Mouse (Mus musculus) midbrain, embryonic 12.5 days (tissue): ENCODE results near the gene Cdh22. TPM values are rescaled to one million over a fixed set of nuclear protein-coding genes. Genes with fewer than 3 reads are reported as not detected.

Source experiments
- ATAC-seq: fragments of 200-750 bp; cut with Nextera tagmentation; 2 replicates; pipeline ENCODE4 v1.8.0; 2017; ENCODE audit warnings: low read depth, moderate TSS enrichment, moderate library complexity; ENCODE audit not compliant: low FRiP score
- H3K27ac ChIP-seq: fragments of 300-500 bp; sonication (generic); replicated peaks from 2 replicates; pipeline ENCODE4 v1.5.1; 2016; ENCODE audit warnings: mild to moderate bottlenecking
- H3K27me3 ChIP-seq: fragments of 300-500 bp; sonication (generic); 2 replicates; pipeline ENCODE4 v1.6.1; 2016; ENCODE audit warnings: mild to moderate bottlenecking
- H3K36me3 ChIP-seq: fragments of 300-500 bp; sonication (generic); 2 replicates; pipeline ENCODE4 v1.6.1; 2016
- H3K4me1 ChIP-seq: fragments of 300-500 bp; sonication (generic); 2 replicates; pipeline ENCODE4 v1.6.1; 2016
- H3K4me2 ChIP-seq: fragments of 300-500 bp; sonication (generic); replicated peaks from 2 replicates; pipeline ENCODE4 v1.6.1; 2016; ENCODE audit warnings: mild to moderate bottlenecking, moderate library complexity
- H3K4me3 ChIP-seq: fragments of 300-500 bp; sonication (generic); 2 replicates; pipeline ENCODE4 v1.5.1; 2016; ENCODE audit warnings: mild to moderate bottlenecking
- H3K9ac ChIP-seq: fragments of 300-500 bp; sonication (generic); replicated peaks from 2 replicates; pipeline ENCODE4 v1.6.1; 2016; ENCODE audit warnings: mild to moderate bottlenecking, moderate library complexity
- H3K9me3 ChIP-seq: fragments of 300-500 bp; sonication (generic); 2 replicates; pipeline ENCODE4 v1.6.1; 2016; ENCODE audit warnings: mild to moderate bottlenecking
- WGBS: fragments of 180-500 bp; shearing (Covaris S2); methylation state at CpG from one replicate; pipeline ENCODE4 v1.1.7; 2016; 5-methylcytosine and 5-hydroxymethylcytosine counted together
- polyA plus RNA-seq: library from polyadenylated mRNA; unstranded; fragments of >200 nt; fragmentation: Nextera tagmentation; extraction: Ambion mirVana; gene quantifications from 2 replicates; pipeline ENCODE4 v1.2.1, GENCODE M21; 2016

Gene Cdh22
- polyA plus RNA-seq = 14.8 and 18.8 TPM in 2 replicates

DNA sequence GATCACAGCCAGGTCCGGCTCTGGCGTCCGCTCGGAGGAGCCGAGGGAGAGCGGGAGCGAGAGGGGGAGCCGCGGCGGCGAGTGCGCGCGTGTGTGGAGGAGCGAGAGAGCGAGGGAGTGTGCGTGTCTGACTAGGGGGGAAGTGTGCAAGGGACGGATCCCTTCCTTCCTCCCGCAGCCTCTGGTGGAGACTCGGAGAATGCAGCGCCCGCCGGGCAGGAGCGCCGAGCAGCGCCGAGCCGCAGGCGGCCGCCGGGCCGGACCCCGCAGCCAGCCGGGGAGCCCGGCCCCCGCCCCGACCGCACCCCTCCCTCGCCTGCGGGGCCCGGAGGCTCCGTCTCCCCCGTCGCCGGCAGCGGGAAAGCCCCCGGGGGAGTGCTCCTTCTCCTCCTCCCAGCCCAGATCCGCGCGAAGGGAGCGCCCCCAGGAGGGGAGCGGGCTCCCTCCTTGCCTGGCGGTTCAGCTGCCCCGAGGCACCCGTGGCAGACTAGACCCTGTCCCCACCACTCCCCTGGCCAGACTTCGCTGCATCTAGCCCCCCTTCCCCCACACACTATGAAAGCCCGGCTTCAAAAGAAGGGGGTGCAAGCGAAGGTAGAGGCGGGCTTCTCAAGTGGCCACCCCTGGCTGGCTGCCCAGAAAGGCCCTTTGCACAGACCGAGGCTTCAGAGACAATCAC is at the start of gene Cdh22:
Gene Cdh22 (minus strand): TSS at position 241 of the 679 bp plus-strand sequence.
- peaks cover 58% of the 10 kb centered on the region for H3K4me1 ChIP-seq
- H3K27ac ChIP-seq = peak within 1 kb of the TSS; percentile 76
- peaks cover 95% of the 10 kb centered on the region for H3K27me3 ChIP-seq
- peak; percentile 89 for ATAC-seq
- WGBS = under 1% methylated on average over 28 of the region's 60 CpGs
- peak within 1 kb of the TSS; percentile 80 for H3K9ac ChIP-seq
- peak within 1 kb of the TSS; percentile 79 for H3K4me3 ChIP-seq
- H3K36me3 ChIP-seq = no peaks in the 10 kb centered on the region
- H3K9me3 ChIP-seq = no peaks in the 10 kb centered on the region
- H3K4me2 ChIP-seq = peak within 1 kb of the TSS; percentile 95

GRCm38 (mm10) chr2:165284377-165284776 is 49.7 kb upstream of the Cdh22 start:
- ATAC-seq = no peak
- 0 out of 2 replicates have a peak, but pooled peaks cover 4% of the 10 kb centered on the region for H3K27me3 ChIP-seq
- no peak overlapping the region for H3K27ac ChIP-seq
- H3K36me3 ChIP-seq = peaks cover 11% of the 10 kb centered on the region; the same call in 1 of the 2 replicates
- no peaks in the 10 kb centered on the region for H3K9me3 ChIP-seq
- peaks cover 39% of the 10 kb centered on the region for H3K4me1 ChIP-seq
- 93% methylated on average over 7 of the region's 7 CpGs for WGBS
- H3K4me2 ChIP-seq = no peak overlapping the region
- no peak overlapping the region for H3K4me3 ChIP-seq
- no peak overlapping the region for H3K9ac ChIP-seq

DNA sequence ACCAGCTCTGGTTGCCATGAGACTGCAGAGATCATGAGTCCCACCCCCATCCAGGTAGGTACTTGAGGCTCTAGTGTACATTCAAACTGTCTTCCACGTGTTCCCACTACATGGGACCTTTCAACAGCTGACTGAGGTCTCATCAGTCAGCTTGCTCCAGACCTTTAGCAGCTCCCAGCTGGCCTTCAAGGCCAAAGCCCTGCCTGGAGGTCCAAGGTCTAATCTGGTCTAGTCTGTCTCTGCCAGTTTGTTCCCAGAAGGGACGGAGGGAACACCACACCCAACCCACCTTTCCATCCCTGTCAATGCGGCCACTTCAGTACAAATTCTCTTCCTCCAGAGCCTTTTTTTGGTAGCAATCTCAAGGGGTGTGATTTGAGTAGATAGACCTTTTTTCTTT is 49.0 kb upstream of the Cdh22 start:
- 0 out of 2 replicates have a peak, but pooled peaks cover 4% of the 10 kb centered on the region for H3K27me3 ChIP-seq
- no peak for ATAC-seq
- 96% methylated on average over 3 of the region's 3 CpGs for WGBS
- peaks cover 9% of the 10 kb centered on the region; the same call in 1 of the 2 replicates for H3K36me3 ChIP-seq
- no peak overlapping the region for H3K9ac ChIP-seq
- H3K9me3 ChIP-seq = no peaks in the 10 kb centered on the region
- no peak overlapping the region for H3K27ac ChIP-seq
- H3K4me2 ChIP-seq = no peak overlapping the region
- H3K4me1 ChIP-seq = peaks cover 45% of the 10 kb centered on the region
- no peak overlapping the region for H3K4me3 ChIP-seq

DNA sequence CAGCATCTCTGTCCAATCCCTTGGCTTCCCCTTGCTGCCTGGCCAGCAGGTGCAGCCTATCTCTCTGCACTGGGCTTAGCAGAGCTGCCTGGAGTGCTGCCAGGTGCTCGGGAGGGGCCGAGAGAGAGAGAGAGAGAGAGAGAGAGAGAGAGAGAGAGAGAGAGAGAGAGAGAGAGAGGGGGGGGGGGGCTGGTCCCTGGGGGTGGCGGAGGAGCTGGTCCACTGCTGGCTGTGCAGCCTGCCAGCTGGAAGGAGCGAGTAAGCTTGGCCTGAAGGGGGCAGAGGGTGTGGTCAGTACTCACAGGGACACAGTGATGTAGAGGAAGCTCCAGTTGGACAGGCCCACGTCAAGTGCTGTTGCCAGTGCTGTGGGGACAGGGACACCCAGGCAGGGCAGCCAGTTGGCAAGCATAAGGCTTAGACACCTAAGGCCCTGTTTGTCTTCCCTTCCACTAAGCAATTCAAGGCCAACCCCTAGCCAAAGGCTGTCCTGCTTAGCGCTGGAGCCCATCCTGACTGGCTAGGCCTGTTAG is 47.2 kb upstream of the Cdh22 start:
- ATAC-seq = no peak
- Histone ChIP-seq H3K4me3 (no peak overlapping the region), H3K4me2 (no peak overlapping the region), H3K27ac (no peak overlapping the region), H3K27me3 (peaks cover 8% of the 10 kb centered on the region; the same call in 1 of the 2 replicates), H3K36me3 (peaks cover 22% of the 10 kb centered on the region), H3K9me3 (no peaks in the 10 kb centered on the region), H3K4me1 (peaks cover 32% of the 10 kb centered on the region), H3K9ac (no peak overlapping the region)
- WGBS = 66% methylated on average over 6 of the region's 6 CpGs

GRCm38 (mm10) chr2:165279351-165279750 is 44.7 kb upstream of the Cdh22 start:
- Histone ChIP-seq H3K27ac (peak overlapping the region; percentile 66), H3K36me3 (peaks cover 22% of the 10 kb centered on the region), H3K4me3 (no peak overlapping the region), H3K9me3 (no peaks in the 10 kb centered on the region), H3K4me2 (no peak overlapping the region), H3K4me1 (peaks cover 40% of the 10 kb centered on the region), H3K9ac (no peak overlapping the region), H3K27me3 (peaks cover 14% of the 10 kb centered on the region; the same call in 1 of the 2 replicates)
- 0 out of 2 replicates have a peak, but pooled peaks have one; percentile 13 for ATAC-seq
- 24% methylated on average over 10 of the region's 10 CpGs for WGBS

GRCm38 (mm10) chr2:165277188-165277740 is 42.6 kb upstream of the Cdh22 start:
- Histone ChIP-seq H3K9me3 (no peaks in the 10 kb centered on the region), H3K27ac (no peak overlapping the region), H3K9ac (no peak overlapping the region), H3K36me3 (peaks cover 16% of the 10 kb centered on the region), H3K27me3 (peaks cover 23% of the 10 kb centered on the region), H3K4me2 (no peak overlapping the region), H3K4me3 (no peak overlapping the region), H3K4me1 (peaks cover 50% of the 10 kb centered on the region)
- WGBS = 86% methylated on average over 5 of the region's 5 CpGs
- no peak for ATAC-seq

DNA sequence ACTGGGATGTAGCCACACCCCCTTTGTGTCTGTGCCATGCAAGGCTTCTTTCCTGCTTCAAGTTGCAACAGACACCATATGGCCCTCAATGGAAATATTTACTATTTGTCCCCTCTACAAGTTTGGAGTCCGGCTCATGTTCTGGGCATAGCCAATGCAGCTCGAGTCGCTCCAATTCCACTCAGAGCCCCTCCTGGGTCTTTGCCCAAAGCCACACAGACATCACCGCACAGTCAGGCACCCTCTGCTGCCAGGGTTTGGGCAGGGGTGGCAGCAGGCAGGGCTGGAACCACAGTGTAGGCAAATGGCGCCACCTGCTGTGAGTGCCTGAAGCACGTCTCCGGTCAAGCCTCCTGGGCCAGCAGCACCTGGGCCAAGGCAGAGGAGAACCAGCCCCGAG is 41.2 kb upstream of the Cdh22 start:
- Histone ChIP-seq H3K27ac (peak overlapping the region; percentile 63; the same call in 1 of the 2 replicates), H3K9me3 (no peaks in the 10 kb centered on the region), H3K36me3 (peaks cover 13% of the 10 kb centered on the region), H3K4me3 (no peak overlapping the region), H3K4me1 (peaks cover 56% of the 10 kb centered on the region), H3K9ac (no peak overlapping the region), H3K4me2 (no peak overlapping the region), H3K27me3 (peaks cover 23% of the 10 kb centered on the region)
- peak; percentile 31; the same call in 1 of the 2 replicates for ATAC-seq
- WGBS = 22% methylated on average over 8 of the region's 8 CpGs

- peaks cover 59% of the 10 kb centered on the region for H3K4me1 ChIP-seq
- peak overlapping the region; percentile 63 for H3K27ac ChIP-seq
- H3K27me3 ChIP-seq = peaks cover 23% of the 10 kb centered on the region
- H3K4me2 ChIP-seq = no peak overlapping the region; the same call in 1 of the 2 replicates
- no peaks in the 10 kb centered on the region for H3K9me3 ChIP-seq
- no peak overlapping the region for H3K9ac ChIP-seq
- 28% methylated on average over 8 of the region's 8 CpGs for WGBS
- ATAC-seq = peak; percentile 53
- peaks cover 13% of the 10 kb centered on the region for H3K36me3 ChIP-seq
- H3K4me3 ChIP-seq = no peak overlapping the region
Measured at GRCm38 (mm10) chr2:165275124-165275640, 40.5 kb upstream of the Cdh22 start.

DNA sequence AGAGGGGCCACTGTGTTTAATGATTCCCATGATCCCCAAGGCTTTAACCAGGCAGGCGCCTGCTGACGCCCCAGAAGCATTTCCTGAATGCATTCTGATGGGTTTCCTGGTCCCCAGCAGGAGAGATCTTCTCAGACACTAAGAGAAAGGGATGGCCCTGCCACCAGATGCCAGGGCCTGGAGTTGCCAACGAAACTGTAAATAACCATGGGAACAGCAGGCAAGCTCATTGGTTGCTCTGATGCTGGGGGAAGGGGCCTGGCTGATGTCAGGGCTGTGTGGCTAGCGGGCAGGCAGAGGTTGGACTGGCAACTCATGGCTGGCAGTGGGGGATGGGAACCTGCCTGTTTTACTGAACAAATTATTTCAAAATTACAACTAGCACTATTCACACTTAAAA is 38.9 kb upstream of the Cdh22 start:
- Histone ChIP-seq H3K4me2 (no peak overlapping the region), H3K36me3 (peaks cover 13% of the 10 kb centered on the region), H3K4me3 (no peak overlapping the region), H3K27ac (no peak overlapping the region), H3K27me3 (peaks cover 27% of the 10 kb centered on the region), H3K9me3 (no peaks in the 10 kb centered on the region), H3K9ac (no peak overlapping the region), H3K4me1 (peaks cover 44% of the 10 kb centered on the region)
- ATAC-seq = no peak
- WGBS = 51% methylated on average over 4 of the region's 4 CpGs

DNA sequence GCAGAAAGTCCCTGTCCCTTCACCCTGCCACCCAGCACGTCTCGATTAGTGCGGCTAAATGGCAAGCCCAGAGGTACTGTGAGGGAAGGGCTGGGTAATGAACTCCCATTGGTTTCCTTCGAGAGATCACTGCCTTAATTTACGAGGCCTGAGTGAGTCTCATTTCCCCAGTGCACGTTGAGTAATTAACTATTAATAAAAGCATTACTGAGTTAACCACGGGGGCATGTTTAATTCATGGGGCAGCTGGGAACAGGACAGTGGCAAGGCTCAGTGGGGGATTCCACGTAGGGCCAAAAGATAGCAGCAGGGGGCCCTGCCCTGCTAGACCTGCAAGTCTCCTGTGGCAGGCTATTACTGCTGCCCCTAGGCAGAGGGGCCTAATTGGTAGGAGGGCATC is 36.7 kb upstream of the Cdh22 start:
- ATAC-seq = no peak
- H3K4me2 ChIP-seq = no peak overlapping the region
- no peak overlapping the region for H3K9ac ChIP-seq
- peaks cover 56% of the 10 kb centered on the region for H3K4me1 ChIP-seq
- H3K27me3 ChIP-seq = peaks cover 25% of the 10 kb centered on the region
- H3K27ac ChIP-seq = 0 out of 2 replicates have a peak overlapping the region, but pooled peaks have one; percentile 40
- no peaks in the 10 kb centered on the region for H3K9me3 ChIP-seq
- no peaks in the 10 kb centered on the region for H3K36me3 ChIP-seq
- WGBS = 9% methylated on average over 8 of the region's 8 CpGs
- no peak overlapping the region for H3K4me3 ChIP-seq

GRCm38 (mm10) chr2:165270858-165271257 is 36.2 kb upstream of the Cdh22 start:
- Histone ChIP-seq H3K27ac (0 out of 2 replicates have a peak overlapping the region, but pooled peaks have one; percentile 30), H3K27me3 (peaks cover 28% of the 10 kb centered on the region), H3K4me3 (no peak overlapping the region), H3K4me2 (no peak overlapping the region), H3K4me1 (peaks cover 58% of the 10 kb centered on the region), H3K9ac (no peak overlapping the region), H3K36me3 (no peaks in the 10 kb centered on the region), H3K9me3 (no peaks in the 10 kb centered on the region)
- ATAC-seq = no peak
- 57% methylated on average over 7 of the region's 7 CpGs for WGBS

- Histone ChIP-seq H3K4me3 (no peak overlapping the region), H3K27ac (peak overlapping the region; percentile 58; the same call in 1 of the 2 replicates), H3K4me1 (peaks cover 44% of the 10 kb centered on the region), H3K9ac (no peak overlapping the region), H3K36me3 (no peaks in the 10 kb centered on the region), H3K27me3 (peaks cover 40% of the 10 kb centered on the region), H3K9me3 (no peaks in the 10 kb centered on the region), H3K4me2 (peak overlapping the region; percentile 31)
- WGBS = 5% methylated on average over 12 of the region's 12 CpGs
- no peak for ATAC-seq
Measured at GRCm38 (mm10) chr2:165266739-165267138, 32.1 kb upstream of the Cdh22 start.
